Mouse (Mus musculus): ENCODE data around the gene Spata1. TPM values are rescaled to one million over a fixed set of nuclear protein-coding genes. Genes with fewer than 3 reads are reported as not detected.

Spata1 gene
- polyA plus RNA-seq, 1 experiment from 2014 or later = 7.9 TPM

Other genes starting within 250 kb of the Spata1 start
- 19.6 and 21.6 TPM in 2 replicates for gene Ssx2ip, start 95.1 kb downstream of the Spata1 start, polyA plus RNA-seq (2016; fragmentation: Nextera tagmentation; extraction: Ambion mirVana)
- gene Ctbs, start 50.0 kb downstream of the Spata1 start, polyA plus RNA-seq (2016; fragmentation: Nextera tagmentation; extraction: Ambion mirVana) = 6.4 and 7.2 TPM in 2 replicates
- 1,072 and 1,099 TPM in 2 replicates for gene Gng5, start 54 bp upstream of the Spata1 start, polyA plus RNA-seq (2016; fragmentation: Nextera tagmentation; extraction: Ambion mirVana)
- gene Rpf1, start 21.7 kb upstream of the Spata1 start, polyA plus RNA-seq (2016; fragmentation: Nextera tagmentation; extraction: Ambion mirVana) = 62.9 and 66.1 TPM in 2 replicates
- gene Uox, start 70.7 kb upstream of the Spata1 start, polyA plus RNA-seq (2016; fragmentation: Nextera tagmentation; extraction: Ambion mirVana) = not detected in 2 replicates
- gene Dnase2b, start 115.8 kb upstream of the Spata1 start, polyA plus RNA-seq (2016; fragmentation: Nextera tagmentation; extraction: Ambion mirVana) = not detected in 2 replicates
- not detected in 2 replicates for gene 4930503B20Rik, start 151.6 kb upstream of the Spata1 start, polyA plus RNA-seq (2016; fragmentation: Nextera tagmentation; extraction: Ambion mirVana)
- gene Samd13, start 185.8 kb upstream of the Spata1 start, polyA plus RNA-seq (2016; fragmentation: Nextera tagmentation; extraction: Ambion mirVana) = 1.4 and 1.8 TPM in 2 replicates